Mouse (Mus musculus): Measurements from ENCODE around the gene Glce. TPM values are rescaled to one million over a fixed set of nuclear protein-coding genes. Genes with fewer than 3 reads are reported as not detected.

Gene Glce
- polyA plus RNA-seq, 1 experiment: 4.2 TPM

- H3K4me3 ChIP-seq (replicated peaks; ENCODE audit: control insufficient read depth, low read depth, low read length): no peak overlapping the region
- H3K27ac ChIP-seq (ENCODE audit: control insufficient read depth, insufficient read depth, low read depth, low read length, poor library complexity): no peak overlapping the region
- peaks cover 1% of the 10 kb centered on the region; the same call in 1 of the 2 replicates for H3K4me1 ChIP-seq (ENCODE audit: control insufficient read depth, insufficient read depth, low read length)
- TF ChIP-seq CTCF (IDR thresholded peaks at IDR 0.05; ENCODE audit: control insufficient read depth, insufficient read depth, low read length) (no peak), POLR2A (IDR thresholded peaks at IDR 0.05; ENCODE audit: borderline replicate concordance, control insufficient read depth, low read depth, low read length) (no peak)
- WGBS: 88% methylated on average over 5 of the region's 5 CpGs
Observed at GRCm38 (mm10) chr9:62008360-62008759, 114.1 kb downstream of the Glce start.

Other genes starting within 250 kb of the Glce start
- 4,657 and 4,712 TPM in 2 replicates for gene Rplp1, start 208.1 kb downstream of the Glce start, polyA plus RNA-seq (2011; ENCODE audit: insufficient read depth, insufficient read length, low replicate concordance, missing spikeins)
- gene Kif23, start 175.9 kb downstream of the Glce start, polyA plus RNA-seq (2011; ENCODE audit: insufficient read depth, insufficient read length, low replicate concordance, missing spikeins): 70.7 and 90.6 TPM in 2 replicates
- gene Paqr5, start 95.8 kb downstream of the Glce start, polyA plus RNA-seq (2011; ENCODE audit: insufficient read depth, insufficient read length, low replicate concordance, missing spikeins): 0.36 TPM in 1 of 2 replicates, not detected in the other
- not detected in 2 replicates for gene Spesp1, start 159.6 kb upstream of the Glce start, polyA plus RNA-seq (2011; ENCODE audit: insufficient read depth, insufficient read length, low replicate concordance, missing spikeins)
- 781 and 1,032 TPM in 2 replicates for gene Anp32a, start 218.6 kb upstream of the Glce start, polyA plus RNA-seq (2011; ENCODE audit: insufficient read depth, insufficient read length, low replicate concordance, missing spikeins)